Mouse (Mus musculus) thymus, adult 2 months (tissue): Measurements from ENCODE around the gene Fdxacb1. TPM values are rescaled to one million over a fixed set of nuclear protein-coding genes. Genes with fewer than 3 reads are reported as not detected.
A peak's percentile ranks its signal among the peaks of the same experiment; 100 is the strongest.

Experiments
- DNase-seq: peaks from one replicate; pipeline ENCODE4 v3.0.0; 2021
- H3K27ac ChIP-seq: fragments of 200-500 bp; 2 replicates; pipeline ENCODE4 v1.5.1; 2012; ENCODE audit warnings: low read length, control low read depth; ENCODE audit not compliant: control insufficient read depth, insufficient read depth
- H3K27me3 ChIP-seq: fragments of 200-500 bp; 2 replicates; pipeline ENCODE4 v1.6.1; 2012; ENCODE audit warnings: mild to moderate bottlenecking, low read length, moderate library complexity, mixed read lengths; ENCODE audit not compliant: control insufficient read depth, insufficient read depth
- H3K36me3 ChIP-seq: fragments of 200-500 bp; 2 replicates; pipeline ENCODE4 v1.6.1; 2012; ENCODE audit warnings: mild to moderate bottlenecking, low read length, moderate library complexity; ENCODE audit not compliant: control insufficient read depth, insufficient read depth
- H3K4me1 ChIP-seq: fragments of 200-500 bp; replicated peaks from 2 replicates; pipeline ENCODE4 v1.6.1; 2012; ENCODE audit warnings: low read length; ENCODE audit not compliant: control insufficient read depth, insufficient read depth
- H3K4me3 ChIP-seq: fragments of 200-500 bp; 2 replicates; pipeline ENCODE4 v1.5.1; 2012; ENCODE audit warnings: mild to moderate bottlenecking, low read length, control low read depth, moderate library complexity; ENCODE audit not compliant: control insufficient read depth, insufficient read depth
- CTCF ChIP-seq: fragments of 200-500 bp; IDR thresholded peaks from 2 replicates; pipeline ENCODE4 v1.5.1; 2012; ENCODE audit warnings: mild to moderate bottlenecking, control low read depth, low read length, moderate library complexity, borderline replicate concordance; ENCODE audit not compliant: control insufficient read depth, poor library complexity, insufficient read depth; ENCODE audit errors: extremely low read depth
- POLR2A ChIP-seq: fragments of 200-500 bp; IDR thresholded peaks from 2 replicates; pipeline ENCODE4 v1.6.1; 2012; ENCODE audit warnings: mild to moderate bottlenecking, low read length, control low read depth, moderate library complexity; ENCODE audit not compliant: control insufficient read depth, poor library complexity, insufficient read depth; ENCODE audit errors: extremely low read depth
- WGBS: fragments of 180-500 bp; shearing (Covaris S2); methylation state at CpG from one replicate; pipeline ENCODE4 v1.1.7; 2018; 5-methylcytosine and 5-hydroxymethylcytosine counted together
- polyA plus RNA-seq: library from polyadenylated mRNA; depleted of rRNA; stranded (reverse); fragments of >200 nt; gene quantifications from 2 replicates; pipeline ENCODE4 v1.2.3, GENCODE M21; 2012

Fdxacb1 gene
- polyA plus RNA-seq, 1 experiment, result 4.5 TPM

DNA sequence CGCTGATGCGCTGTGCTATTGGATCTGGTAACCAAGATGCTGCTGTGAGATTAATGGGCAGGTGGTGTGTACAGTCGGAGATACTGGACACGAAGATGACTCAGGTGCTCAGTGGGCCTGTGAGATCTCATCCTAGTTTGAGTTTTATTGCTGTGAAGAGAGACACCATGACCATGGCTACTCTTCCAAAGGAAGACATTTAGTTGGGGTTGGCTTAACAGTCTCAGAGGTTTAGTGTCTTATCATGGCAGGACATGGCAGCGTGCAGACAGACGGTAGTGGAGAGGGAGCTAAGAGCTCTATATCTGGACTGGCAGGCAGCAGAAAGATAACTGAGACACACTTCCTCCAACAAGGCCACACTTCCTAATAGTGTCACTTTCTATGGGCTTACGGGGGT is 43.2 kb downstream of the Fdxacb1 start:
- DNase-seq, result no peak
- no peak overlapping the region for H3K27ac ChIP-seq
- no peaks in the 10 kb centered on the region for H3K4me1 ChIP-seq
- H3K36me3 ChIP-seq, result 0 out of 2 replicates have a peak, but pooled peaks cover 4% of the 10 kb centered on the region
- no peaks in the 10 kb centered on the region for H3K27me3 ChIP-seq
- 97% methylated on average over 7 of the region's 7 CpGs for WGBS
- no peak overlapping the region for H3K4me3 ChIP-seq
- TF ChIP-seq CTCF (no peak), POLR2A (no peak)

DNA sequence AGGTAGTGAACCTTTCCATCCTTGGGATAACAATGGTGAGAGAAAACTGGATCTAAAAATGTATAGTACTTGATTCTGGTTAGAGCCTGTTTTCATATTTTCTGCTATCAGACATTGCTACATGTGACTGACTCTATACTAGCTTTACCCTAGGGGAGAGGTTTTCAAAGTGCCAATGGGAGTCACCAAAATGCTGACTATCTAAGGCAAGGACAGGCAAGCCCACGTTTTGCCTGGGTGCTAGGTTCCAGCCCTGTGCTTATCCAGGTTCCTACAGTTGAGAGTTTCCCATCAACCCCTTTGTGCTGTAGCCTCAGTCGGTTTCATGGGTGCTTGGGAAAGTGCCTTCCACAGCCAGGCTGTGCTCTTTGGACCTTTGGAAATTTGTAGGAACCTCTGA is 43.7 kb downstream of the Fdxacb1 start:
- WGBS, result 89% methylated on average over 2 of the region's 2 CpGs
- H3K36me3 ChIP-seq, result 0 out of 2 replicates have a peak, but pooled peaks cover 4% of the 10 kb centered on the region
- H3K27me3 ChIP-seq, result no peaks in the 10 kb centered on the region
- DNase-seq, result no peak
- H3K27ac ChIP-seq, result no peak overlapping the region
- H3K4me1 ChIP-seq, result no peaks in the 10 kb centered on the region
- no peak overlapping the region for H3K4me3 ChIP-seq
- TF ChIP-seq CTCF, result no peak
- TF ChIP-seq POLR2A, result no peak

DNA sequence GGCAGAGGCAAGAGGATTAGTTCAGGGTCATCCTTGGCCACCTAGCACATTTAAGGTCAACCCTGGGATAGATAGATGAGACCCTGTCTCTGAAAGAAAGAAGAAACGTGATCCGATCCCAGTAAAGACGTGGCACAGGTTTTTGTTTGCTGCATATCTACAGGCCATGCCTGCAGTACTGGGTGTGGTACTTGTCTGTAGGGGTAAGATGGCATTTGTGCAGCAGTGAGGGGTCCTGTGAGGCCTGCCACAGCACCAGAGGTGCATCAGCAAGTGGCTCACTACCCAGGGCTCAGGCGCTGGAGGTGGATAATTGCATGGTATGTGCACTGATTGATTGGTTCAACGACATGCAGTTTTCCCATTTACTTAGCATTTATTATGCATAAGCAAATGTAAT is 45.8 kb downstream of the Fdxacb1 start:
- DNase-seq, result no peak
- Histone ChIP-seq H3K27me3 (no peaks in the 10 kb centered on the region), H3K36me3 (0 out of 2 replicates have a peak, but pooled peaks cover 2% of the 10 kb centered on the region), H3K4me3 (no peak overlapping the region), H3K27ac (no peak overlapping the region), H3K4me1 (0 out of 2 replicates have a peak, but pooled peaks cover 4% of the 10 kb centered on the region)
- no peak for TF ChIP-seq POLR2A
- TF ChIP-seq CTCF, result no peak
- 97% methylated on average over 5 of the region's 5 CpGs for WGBS

DNA sequence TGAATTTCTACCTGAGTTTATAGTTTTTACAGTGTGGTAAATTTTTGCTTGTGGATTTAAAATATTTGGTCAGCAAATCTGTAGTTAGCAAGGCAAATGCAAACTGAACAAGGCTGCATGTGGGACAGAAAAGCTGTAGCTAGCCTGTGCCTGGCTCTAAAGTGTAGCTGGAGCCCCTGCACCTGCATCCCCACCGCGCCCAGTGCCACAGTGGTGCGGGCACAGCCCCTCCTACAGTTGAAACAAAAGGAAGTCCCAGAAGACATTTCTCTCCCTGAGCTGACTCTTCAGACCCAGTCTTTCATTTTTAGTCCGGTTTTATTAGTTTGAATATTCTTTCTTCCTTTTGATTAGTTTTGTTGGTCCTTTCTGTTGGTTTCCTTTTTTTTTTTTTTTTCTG is 47.6 kb downstream of the Fdxacb1 start:
- 0 out of 2 replicates have a peak, but pooled peaks cover 4% of the 10 kb centered on the region for H3K4me1 ChIP-seq
- peak; percentile 70 for DNase-seq
- H3K27me3 ChIP-seq, result no peaks in the 10 kb centered on the region
- H3K36me3 ChIP-seq, result no peaks in the 10 kb centered on the region
- TF ChIP-seq POLR2A (no peak), CTCF (no peak)
- 10% methylated on average over 4 of the region's 4 CpGs for WGBS
- H3K4me3 ChIP-seq, result no peak overlapping the region
- no peak overlapping the region for H3K27ac ChIP-seq

DNA sequence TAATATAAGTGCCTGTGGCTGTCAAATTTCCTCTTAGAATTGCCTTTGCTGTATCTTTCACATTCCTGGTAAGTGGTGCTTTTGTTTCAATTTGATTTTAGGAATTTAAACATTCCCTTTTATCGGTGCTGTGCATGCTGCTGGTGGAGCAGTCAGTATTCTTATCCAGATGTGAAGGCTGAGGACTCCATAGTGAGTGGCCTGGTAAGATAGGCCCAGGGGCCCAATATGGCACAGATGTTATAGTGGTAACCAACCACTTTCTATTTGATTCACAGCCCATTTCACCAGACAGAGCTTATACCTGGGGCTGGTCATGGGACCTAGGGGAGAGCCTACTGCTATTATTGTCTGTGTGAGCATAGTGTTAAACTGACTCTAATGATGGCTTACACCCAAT is 48.5 kb downstream of the Fdxacb1 start:
- DNase-seq, result no peak
- TF ChIP-seq CTCF, result no peak
- TF ChIP-seq POLR2A, result no peak
- WGBS, result 97% methylated on average over 1 of the region's 1 CpGs

DNA sequence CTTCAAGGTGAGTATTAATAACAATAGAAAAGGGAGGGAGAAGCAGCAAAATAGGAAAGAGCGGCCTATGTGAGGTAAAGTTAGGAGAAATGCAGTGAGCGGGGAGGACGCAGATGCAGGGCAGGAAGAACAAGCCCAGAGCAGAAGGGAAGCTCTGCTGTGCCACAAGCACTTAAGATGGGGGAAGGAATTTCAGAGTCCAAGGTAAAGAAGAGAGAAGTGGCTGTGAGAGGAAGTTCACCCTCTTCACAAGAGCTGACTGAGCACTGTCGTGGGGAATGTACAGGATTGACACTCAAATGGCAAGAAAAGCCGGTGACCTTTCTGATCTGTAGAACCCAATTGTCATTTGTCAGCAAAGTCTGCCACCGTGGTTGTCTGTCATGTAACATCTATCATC is 50.0 kb downstream of the Fdxacb1 start:
- WGBS, result 52% methylated on average over 6 of the region's 6 CpGs
- TF ChIP-seq CTCF (no peak), POLR2A (no peak)
- Histone ChIP-seq H3K4me1 (0 out of 2 replicates have a peak, but pooled peaks cover 4% of the 10 kb centered on the region), H3K4me3 (no peak overlapping the region), H3K27ac (no peak overlapping the region), H3K36me3 (no peaks in the 10 kb centered on the region), H3K27me3 (no peaks in the 10 kb centered on the region)
- no peak for DNase-seq

More for the DNA sequence above, 48.5 kb downstream of the Fdxacb1 start:
- no peak overlapping the region for H3K27ac ChIP-seq
- H3K4me3 ChIP-seq, result no peak overlapping the region
- 0 out of 2 replicates have a peak, but pooled peaks cover 4% of the 10 kb centered on the region for H3K4me1 ChIP-seq
- H3K27me3 ChIP-seq, result no peaks in the 10 kb centered on the region
- no peaks in the 10 kb centered on the region for H3K36me3 ChIP-seq

DNA sequence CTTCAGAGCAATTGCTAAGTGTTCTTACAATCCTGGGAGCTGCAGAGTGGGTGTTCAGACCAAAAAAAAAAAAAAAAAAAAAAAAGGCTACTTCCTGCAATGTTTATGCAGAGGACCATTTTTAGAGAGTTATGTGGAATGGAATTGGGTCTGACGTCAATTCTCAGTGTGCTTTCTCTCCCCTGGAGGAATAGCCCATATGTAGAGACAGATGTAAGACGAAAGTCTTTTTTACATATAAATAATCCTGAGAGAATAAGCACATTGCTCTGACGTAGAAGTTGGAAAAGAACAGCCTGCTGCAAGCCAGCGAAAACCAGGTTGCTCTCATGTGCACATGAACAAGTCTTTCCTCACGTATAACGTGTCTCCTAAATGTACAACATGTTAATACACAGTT is 51.7 kb downstream of the Fdxacb1 start:
- TF ChIP-seq CTCF (no peak), POLR2A (no peak)
- Histone ChIP-seq H3K27ac (no peak overlapping the region), H3K36me3 (no peaks in the 10 kb centered on the region), H3K27me3 (no peaks in the 10 kb centered on the region), H3K4me3 (no peak overlapping the region), H3K4me1 (0 out of 2 replicates have a peak, but pooled peaks cover 4% of the 10 kb centered on the region)
- 96% methylated on average over 6 of the region's 6 CpGs for WGBS
- DNase-seq, result no peak
